Mouse (Mus musculus) cerebellum, adult 8-10 months (tissue): ENCODE results near the gene Acadsb.
"Not testable (repeated sequence)": the region's sequence is repeated elsewhere in the genome, so short reads cannot be mapped to it uniquely, and the experiment has no call there.

Source experiments
- DNase-seq: peaks from one replicate; pipeline ENCODE4 v3.0.0; 2022

Gene Acadsb

DNA sequence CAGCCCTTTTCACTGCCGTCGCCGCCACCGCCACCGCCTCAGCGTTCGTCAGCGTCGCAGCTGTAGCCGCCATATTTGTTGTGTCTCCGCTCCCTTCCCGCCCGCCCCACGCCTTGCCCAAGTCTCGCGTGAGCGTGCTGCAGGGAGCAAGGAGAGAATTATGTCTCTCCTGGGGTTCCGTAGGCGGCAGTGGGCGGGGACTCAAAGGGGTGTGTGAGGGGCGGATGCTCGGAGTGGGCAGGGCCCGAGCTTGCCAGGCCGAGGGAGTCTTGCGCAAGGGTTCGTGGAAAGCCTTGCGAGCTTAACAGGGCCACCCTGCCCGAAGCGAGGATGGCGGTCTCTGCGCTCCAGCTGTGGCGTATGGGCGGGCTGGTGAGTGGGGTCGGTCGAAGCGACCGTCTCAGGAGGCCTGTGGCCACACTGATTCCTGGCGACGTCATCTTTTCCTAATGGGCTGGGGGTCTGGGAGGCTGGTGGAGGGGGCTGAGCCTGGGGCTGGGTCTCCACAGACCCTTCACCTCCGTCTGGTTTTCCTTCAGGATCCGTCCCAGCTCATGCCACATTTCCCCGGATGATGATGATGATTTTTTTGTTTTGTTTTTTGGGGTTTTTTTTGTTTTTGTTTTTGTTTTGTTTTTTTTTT is at the start of gene Acadsb, which contains the start of gene Ikzf5:
TSS of gene Acadsb (plus strand) at position 186 of the 643 bp plus-strand sequence.
TSS of gene Ikzf5 (minus strand) at position 106 of the 643 bp plus-strand sequence.
- DNase-seq, result peak; percentile 99

- no peak for DNase-seq
These were observed 48.2 kb upstream of the Acadsb start for GRCm38 (mm10) chr7:131362269-131362614.

DNA sequence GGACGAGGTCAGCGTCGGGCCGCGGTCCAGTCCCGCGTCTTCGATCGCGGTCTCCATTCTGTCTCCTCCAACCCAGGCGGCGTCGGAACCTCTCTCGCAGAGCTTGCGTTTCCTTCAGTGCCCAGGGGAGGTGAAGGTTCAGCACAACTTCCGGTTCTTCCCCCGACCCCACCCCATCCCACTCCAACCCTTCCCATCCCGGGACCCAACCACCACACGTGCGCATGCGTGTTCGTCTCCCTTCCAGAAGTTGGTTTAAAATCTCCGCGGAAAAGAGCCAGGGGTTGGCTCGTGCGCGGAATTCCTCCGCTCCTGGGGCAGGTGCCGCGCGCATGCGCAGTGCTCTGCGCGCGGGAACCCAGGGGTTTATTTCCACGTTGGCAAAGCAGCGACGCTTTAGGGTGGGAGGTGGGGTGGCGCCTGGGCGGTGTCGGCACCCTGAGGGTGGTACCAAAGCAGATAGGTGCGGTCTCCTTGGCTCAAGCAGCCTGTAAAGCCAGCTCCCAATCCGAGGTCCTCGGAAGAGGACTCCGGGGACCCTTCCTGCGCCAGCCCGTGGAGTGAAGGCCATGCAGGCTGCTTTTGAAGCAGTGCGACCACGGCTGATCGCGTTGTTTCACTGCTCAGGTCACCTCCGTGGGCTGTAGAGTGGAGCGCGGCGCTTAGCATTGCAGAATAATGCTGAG is 47.6 kb upstream of the Acadsb start, which contains the start of gene 2310057M21Rik:
TSS of gene 2310057M21Rik (minus strand) at position 145 of the 686 bp plus-strand sequence.
- peak; percentile 95 for DNase-seq

- DNase-seq, result no peak
These were observed 46.3 kb upstream of the Acadsb start for GRCm38 (mm10) chr7:131364131-131364530.

DNA sequence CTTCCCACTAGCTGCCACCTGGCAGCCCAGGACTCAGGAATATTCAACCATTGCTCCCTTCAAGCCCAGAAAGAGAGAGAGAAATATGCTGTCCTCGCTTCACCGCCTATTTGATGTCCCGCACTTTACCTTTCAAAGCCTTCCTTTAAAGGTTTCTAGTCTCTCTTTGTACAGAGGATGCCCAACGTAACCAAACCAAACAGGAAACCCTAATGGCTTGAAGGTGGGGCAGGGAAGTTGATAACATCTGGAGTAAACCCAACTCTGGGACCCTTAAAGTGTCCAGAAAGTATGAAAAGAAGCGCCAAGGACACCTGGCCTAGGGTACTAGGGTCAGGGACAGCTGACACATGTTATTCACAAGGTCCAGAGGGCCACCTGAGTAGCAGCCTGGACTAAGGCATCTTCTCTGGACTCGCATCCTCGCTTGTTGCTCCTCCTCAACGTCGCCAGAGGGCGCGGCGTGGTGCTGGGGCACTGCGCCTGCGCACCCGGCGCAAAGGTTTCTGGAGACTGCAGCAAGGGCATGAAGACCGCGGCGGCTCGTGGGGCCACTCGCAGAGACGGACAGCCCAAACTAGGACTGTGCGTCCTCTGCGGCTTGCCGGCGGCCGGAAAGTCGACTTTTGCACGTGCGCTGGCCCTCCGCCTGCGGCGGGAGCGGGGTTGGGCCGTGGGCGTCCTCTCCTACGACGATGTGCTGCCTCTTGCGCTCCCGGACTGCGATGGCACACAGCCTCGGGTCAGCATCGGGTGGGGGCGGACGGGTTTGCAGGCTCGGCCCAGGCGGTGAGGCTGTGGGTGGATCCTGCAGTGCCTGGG is 39.5 kb upstream of the Acadsb start, which contains the start of gene Pstk:
TSS of gene Pstk (plus strand) at position 494 of the 822 bp plus-strand sequence.
- DNase-seq, result peak; percentile 91

GRCm38 (mm10) chr7:131371470-131371860 is 38.9 kb upstream of the Acadsb start:
- DNase-seq, result no peak

GRCm38 (mm10) chr7:131371880-131372651 is 38.3 kb upstream of the Acadsb start:
- no peak for DNase-seq

- not testable (repeated sequence) for DNase-seq
These were observed 18.6 kb upstream of the Acadsb start for GRCm38 (mm10) chr7:131391761-131392160.

GRCm38 (mm10) chr7:131409321-131409987 is 947 bp upstream of the Acadsb start:
- DNase-seq, result peak; percentile 19

DNA sequence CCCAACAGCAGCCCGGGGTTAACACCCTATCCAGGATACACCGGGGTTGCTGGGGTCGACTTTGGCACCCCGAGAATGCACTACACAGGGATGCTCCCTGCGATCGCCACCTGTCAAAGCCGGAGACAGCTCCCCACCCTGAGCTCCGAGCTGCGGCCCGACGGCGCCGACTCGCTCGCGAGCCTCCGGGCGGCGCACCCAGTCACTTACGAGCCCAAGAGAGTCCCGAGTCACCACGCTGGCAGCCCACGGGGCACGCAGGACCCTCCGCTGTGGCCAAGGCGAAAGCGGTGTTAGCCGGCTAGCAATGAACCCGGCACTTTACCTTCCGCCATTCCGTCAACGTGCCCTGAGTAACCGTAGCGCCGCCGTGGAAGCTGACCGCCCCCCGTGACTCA is 414 bp upstream of the Acadsb start:
- no peak for DNase-seq

- peak; percentile 11 for DNase-seq
These were observed 980 bp downstream of the Acadsb start for GRCm38 (mm10) chr7:131411221-131411940.

DNA sequence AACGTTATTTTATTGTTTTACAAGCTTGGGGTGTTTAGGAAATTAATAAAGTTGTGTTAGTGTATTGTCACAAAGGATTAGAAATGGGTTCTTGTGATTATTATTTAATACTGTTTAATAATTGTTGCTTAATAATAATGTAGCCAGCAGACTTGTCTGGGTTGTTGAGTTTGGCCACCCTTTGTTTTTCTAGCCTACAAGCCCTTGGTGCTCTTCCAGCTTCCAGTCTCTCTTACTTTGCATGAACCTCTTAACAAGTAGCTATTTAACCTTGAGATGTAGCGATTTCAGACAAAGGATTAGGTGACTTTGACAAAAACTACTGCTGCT is 1.5 kb downstream of the Acadsb start:
- no peak for DNase-seq

- not testable (repeated sequence) for DNase-seq
These were observed 6.3 kb downstream of the Acadsb start for GRCm38 (mm10) chr7:131416742-131417141.

DNA sequence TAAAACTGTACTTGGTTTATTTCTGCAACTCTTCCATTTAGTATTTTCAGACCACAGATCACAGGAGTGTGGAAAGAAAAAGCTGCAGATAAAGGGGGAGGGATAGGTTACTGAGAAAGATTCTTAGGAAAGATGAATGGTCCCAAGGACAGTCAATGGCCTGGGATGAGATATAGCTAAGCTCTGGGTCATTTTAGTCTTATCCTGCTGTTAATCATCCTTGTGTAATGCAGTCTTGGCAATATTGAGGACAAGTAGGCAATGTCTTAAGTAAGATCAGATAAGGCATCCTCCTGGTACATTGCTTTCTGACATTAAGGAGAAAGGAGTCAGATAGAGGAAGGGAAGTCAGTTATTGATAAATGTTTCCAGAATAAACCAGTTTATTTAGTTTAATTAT is 7.2 kb downstream of the Acadsb start:
- DNase-seq, result no peak

DNA sequence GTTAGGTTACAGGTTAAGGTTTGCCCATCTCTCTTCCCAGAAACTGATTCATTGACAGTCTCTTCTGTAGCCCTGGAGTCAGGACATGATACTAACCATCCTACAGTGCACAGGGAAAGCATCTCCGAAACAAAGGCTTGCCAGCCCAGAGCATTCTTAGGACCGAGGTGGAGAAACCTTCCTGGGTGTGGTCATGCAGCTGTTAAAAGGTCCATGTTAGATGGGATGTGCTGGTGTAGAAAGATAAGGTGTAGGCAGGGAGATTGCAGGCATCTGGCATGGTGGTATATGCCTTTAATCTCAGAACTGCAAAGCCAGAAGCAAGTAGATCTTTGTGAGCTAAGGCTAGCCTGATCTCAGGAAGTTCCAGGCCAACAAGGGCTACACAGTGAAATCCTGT is 14.5 kb downstream of the Acadsb start:
- no peak for DNase-seq

GRCm38 (mm10) chr7:131427331-131427730 is 16.9 kb downstream of the Acadsb start:
- DNase-seq, result no peak

- no peak for DNase-seq
These were observed 21.8 kb downstream of the Acadsb start for GRCm38 (mm10) chr7:131432244-131432643.

DNA sequence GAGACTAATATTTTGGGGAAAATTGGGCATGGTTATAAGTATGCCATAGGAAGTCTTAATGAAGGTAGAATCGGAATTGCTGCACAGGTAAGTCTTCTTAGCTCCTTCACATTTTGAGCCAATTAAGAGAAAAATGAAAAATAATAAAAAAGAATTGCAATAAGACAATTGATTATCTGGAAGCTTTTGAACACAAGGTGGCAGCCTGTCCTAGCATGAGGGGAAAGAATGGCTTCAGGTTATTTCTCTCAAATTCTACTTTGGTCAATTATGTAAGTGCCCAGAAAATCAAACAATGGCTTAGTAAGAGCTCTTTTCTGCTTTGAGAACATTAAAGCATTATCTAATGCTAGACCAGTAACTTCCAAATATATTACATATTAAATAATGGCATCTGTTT is 23.9 kb downstream of the Acadsb start:
- no peak for DNase-seq

GRCm38 (mm10) chr7:131437051-131437450 is 26.6 kb downstream of the Acadsb start:
- no peak for DNase-seq

- DNase-seq, result no peak
These were observed 46.3 kb downstream of the Acadsb start for GRCm38 (mm10) chr7:131456714-131457113.

GRCm38 (mm10) chr7:131465117-131465601 is 54.8 kb downstream of the Acadsb start:
- DNase-seq, result no peak
